Mouse (Mus musculus): ENCODE data around the gene Tepsin. TPM values are rescaled to one million over a fixed set of nuclear protein-coding genes. Genes with fewer than 3 reads are reported as not detected.

Tepsin gene
- polyA plus RNA-seq, 1 experiment: 103 TPM

- H3K4me1 ChIP-seq (replicated peaks; ENCODE audit: control insufficient read depth, insufficient read depth, low read length): peaks cover 9% of the 10 kb centered on the region; the same call in 1 of the 2 replicates
- H3K4me3 ChIP-seq (ENCODE audit: control insufficient read depth, insufficient read depth, low read length): no peak overlapping the region
- DNase-seq: no peak
- H3K27ac ChIP-seq (ENCODE audit: control insufficient read depth, insufficient read depth, low read length): no peak overlapping the region
- H3K27me3 ChIP-seq (ENCODE audit: control insufficient read depth, insufficient read depth, low read length): peaks cover 18% of the 10 kb centered on the region
- no peaks in the 10 kb centered on the region for H3K36me3 ChIP-seq (ENCODE audit: control insufficient read depth, insufficient read depth, low read length)
- no peak for TF ChIP-seq POLR2A (IDR thresholded peaks at IDR 0.05; ENCODE audit: control insufficient read depth, extremely low read depth, insufficient read depth, low read length, poor library complexity)
- TF ChIP-seq CTCF (IDR thresholded peaks at IDR 0.05; ENCODE audit: borderline replicate concordance, control insufficient read depth, extremely low read depth, insufficient read depth, low read length, poor library complexity): no peak
- WGBS: 26% methylated on average over 23 of the region's 23 CpGs
Observed at GRCm38 (mm10) chr11:120047531-120048251, 50.8 kb downstream of the Tepsin start.

- H3K27me3 ChIP-seq (ENCODE audit: control insufficient read depth, insufficient read depth, low read length): peaks cover 18% of the 10 kb centered on the region
- H3K36me3 ChIP-seq (ENCODE audit: control insufficient read depth, insufficient read depth, low read length): no peaks in the 10 kb centered on the region
- no peak for DNase-seq
- TF ChIP-seq CTCF (IDR thresholded peaks at IDR 0.05; ENCODE audit: borderline replicate concordance, control insufficient read depth, extremely low read depth, insufficient read depth, low read length, poor library complexity) (no peak), POLR2A (IDR thresholded peaks at IDR 0.05; ENCODE audit: control insufficient read depth, extremely low read depth, insufficient read depth, low read length, poor library complexity) (no peak)
- 12% methylated on average over 63 of the region's 63 CpGs for WGBS
- peaks cover 9% of the 10 kb centered on the region; the same call in 1 of the 2 replicates for H3K4me1 ChIP-seq (replicated peaks; ENCODE audit: control insufficient read depth, insufficient read depth, low read length)
- H3K4me3 ChIP-seq (ENCODE audit: control insufficient read depth, insufficient read depth, low read length): no peak within 1 kb of the TSS
- no peak within 1 kb of the TSS for H3K27ac ChIP-seq (ENCODE audit: control insufficient read depth, insufficient read depth, low read length)
Observed at GRCm38 (mm10) chr11:120046553-120047191, 51.9 kb downstream of the Tepsin start, which contains the start of gene Aatk. Gene Aatk (minus strand): TSS chr11:120047167.

GRCm38 (mm10) chr11:120045839-120046552 lies 52.5 kb downstream of the Tepsin start:
- TF ChIP-seq CTCF (IDR thresholded peaks at IDR 0.05; ENCODE audit: borderline replicate concordance, control insufficient read depth, extremely low read depth, insufficient read depth, low read length, poor library complexity) (no peak), POLR2A (IDR thresholded peaks at IDR 0.05; ENCODE audit: control insufficient read depth, extremely low read depth, insufficient read depth, low read length, poor library complexity) (no peak)
- peaks cover 6% of the 10 kb centered on the region; the same call in 1 of the 2 replicates for H3K4me1 ChIP-seq (replicated peaks; ENCODE audit: control insufficient read depth, insufficient read depth, low read length)
- H3K4me3 ChIP-seq (ENCODE audit: control insufficient read depth, insufficient read depth, low read length): no peak overlapping the region
- no peak overlapping the region for H3K27ac ChIP-seq (ENCODE audit: control insufficient read depth, insufficient read depth, low read length)
- H3K36me3 ChIP-seq (ENCODE audit: control insufficient read depth, insufficient read depth, low read length): no peaks in the 10 kb centered on the region
- H3K27me3 ChIP-seq (ENCODE audit: control insufficient read depth, insufficient read depth, low read length): peaks cover 18% of the 10 kb centered on the region
- DNase-seq: no peak
- WGBS: 95% methylated on average over 11 of the region's 11 CpGs

- Histone ChIP-seq H3K36me3 (ENCODE audit: control insufficient read depth, insufficient read depth, low read length) (no peaks in the 10 kb centered on the region), H3K4me3 (ENCODE audit: control insufficient read depth, insufficient read depth, low read length) (no peak overlapping the region), H3K27ac (ENCODE audit: control insufficient read depth, insufficient read depth, low read length) (no peak overlapping the region), H3K4me1 (replicated peaks; ENCODE audit: control insufficient read depth, insufficient read depth, low read length) (peaks cover 4% of the 10 kb centered on the region; the same call in 1 of the 2 replicates), H3K27me3 (ENCODE audit: control insufficient read depth, insufficient read depth, low read length) (peaks cover 18% of the 10 kb centered on the region)
- no peak for DNase-seq
- WGBS: 89% methylated on average over 4 of the region's 4 CpGs
- TF ChIP-seq CTCF (IDR thresholded peaks at IDR 0.05; ENCODE audit: borderline replicate concordance, control insufficient read depth, extremely low read depth, insufficient read depth, low read length, poor library complexity) (no peak), POLR2A (IDR thresholded peaks at IDR 0.05; ENCODE audit: control insufficient read depth, extremely low read depth, insufficient read depth, low read length, poor library complexity) (no peak)
Observed at GRCm38 (mm10) chr11:120045341-120045740, 53.2 kb downstream of the Tepsin start.

- no peak overlapping the region for H3K27ac ChIP-seq (ENCODE audit: control insufficient read depth, insufficient read depth, low read length)
- WGBS: 53% methylated on average over 7 of the region's 7 CpGs
- no peak for TF ChIP-seq CTCF (IDR thresholded peaks at IDR 0.05; ENCODE audit: borderline replicate concordance, control insufficient read depth, extremely low read depth, insufficient read depth, low read length, poor library complexity)
- no peaks in the 10 kb centered on the region; the same call in 1 of the 2 replicates for H3K4me1 ChIP-seq (replicated peaks; ENCODE audit: control insufficient read depth, insufficient read depth, low read length)
- H3K4me3 ChIP-seq (ENCODE audit: control insufficient read depth, insufficient read depth, low read length): no peak overlapping the region
- DNase-seq: no peak
- H3K36me3 ChIP-seq (ENCODE audit: control insufficient read depth, insufficient read depth, low read length): no peaks in the 10 kb centered on the region
- H3K27me3 ChIP-seq (ENCODE audit: control insufficient read depth, insufficient read depth, low read length): peaks cover 9% of the 10 kb centered on the region
Observed at GRCm38 (mm10) chr11:120042141-120042838, 56.2 kb downstream of the Tepsin start.
